Mouse (Mus musculus) spleen, adult 2 months (tissue): ENCODE data around the gene Epha2.

Source experiments
- CTCF ChIP-seq: fragments of 200-500 bp; IDR thresholded peaks from 2 replicates; pipeline ENCODE4 v1.5.1; 2011; ENCODE audit warnings: mild to moderate bottlenecking, inconsistent platforms; ENCODE audit not compliant: insufficient read depth, insufficient read length, insufficient replicate concordance; ENCODE audit errors: extremely low read depth
- POLR2A ChIP-seq: fragments of 200-500 bp; IDR thresholded peaks from 2 replicates; pipeline ENCODE4 v1.6.1; 2011; ENCODE audit warnings: low read depth, low read length, inconsistent platforms

- TF ChIP-seq POLR2A (no peak), CTCF (no peak)
These were observed 2.6 kb downstream of the Epha2 start for GRCm38 (mm10) chr4:141303402-141304222.
